Mouse (Mus musculus) testis, adult 2 months (tissue): ENCODE measurements around the gene Mtcl1. TPM values are rescaled to one million over a fixed set of nuclear protein-coding genes. Genes with fewer than 3 reads are reported as not detected.

ENCODE experiments used
- H3K27ac ChIP-seq: fragments of 200-500 bp; 2 replicates; pipeline ENCODE4 v1.5.1; 2012; ENCODE audit warnings: low read depth, low read length; ENCODE audit not compliant: control insufficient read depth, insufficient read depth
- H3K27me3 ChIP-seq: fragments of 200-500 bp; 2 replicates; pipeline ENCODE4 v1.6.1; 2012; ENCODE audit warnings: mild to moderate bottlenecking, low read length, moderate library complexity; ENCODE audit not compliant: control insufficient read depth, insufficient read depth
- H3K36me3 ChIP-seq: fragments of 200-500 bp; 2 replicates; pipeline ENCODE4 v1.6.1; 2012; ENCODE audit warnings: mild to moderate bottlenecking, low read length; ENCODE audit not compliant: control insufficient read depth, insufficient read depth
- H3K4me1 ChIP-seq: fragments of 200-500 bp; 2 replicates; pipeline ENCODE4 v1.6.1; 2012; ENCODE audit warnings: low read length; ENCODE audit not compliant: control insufficient read depth, insufficient read depth
- H3K4me3 ChIP-seq: fragments of 200-500 bp; 2 replicates; pipeline ENCODE4 v1.5.1; 2012; ENCODE audit warnings: low read depth, mild to moderate bottlenecking, low read length, moderate library complexity, mixed read lengths; ENCODE audit not compliant: control insufficient read depth
- CTCF ChIP-seq: fragments of 200-500 bp; IDR thresholded peaks from 2 replicates; pipeline ENCODE4 v1.5.1; 2012; ENCODE audit warnings: low read depth, mild to moderate bottlenecking, inconsistent platforms, low read length, moderate library complexity; ENCODE audit not compliant: control insufficient read depth, insufficient read depth, insufficient replicate concordance
- POLR2A ChIP-seq: fragments of 200-500 bp; IDR thresholded peaks from 2 replicates; pipeline ENCODE4 v1.6.1; 2012; ENCODE audit warnings: low read depth, mild to moderate bottlenecking, inconsistent platforms, low read length, moderate library complexity; ENCODE audit not compliant: control insufficient read depth
- polyA plus RNA-seq: library from polyadenylated mRNA; depleted of rRNA; stranded (reverse); fragments of >200 nt; gene quantifications from 2 replicates; pipeline ENCODE4 v1.2.3, GENCODE M21; 2012; rRNA removed

The Mtcl1 gene
- polyA plus RNA-seq, 1 experiment: 6.8 TPM

GRCm38 (mm10) chr17:66301906-66302305 is 147.6 kb downstream of the Mtcl1 start:
- TF ChIP-seq POLR2A (no peak), CTCF (no peak)
- no peaks in the 10 kb centered on the region for H3K36me3 ChIP-seq
- no peak overlapping the region for H3K27ac ChIP-seq
- no peaks in the 10 kb centered on the region for H3K27me3 ChIP-seq
- no peak overlapping the region for H3K4me3 ChIP-seq
- H3K4me1 ChIP-seq: no peaks in the 10 kb centered on the region

DNA sequence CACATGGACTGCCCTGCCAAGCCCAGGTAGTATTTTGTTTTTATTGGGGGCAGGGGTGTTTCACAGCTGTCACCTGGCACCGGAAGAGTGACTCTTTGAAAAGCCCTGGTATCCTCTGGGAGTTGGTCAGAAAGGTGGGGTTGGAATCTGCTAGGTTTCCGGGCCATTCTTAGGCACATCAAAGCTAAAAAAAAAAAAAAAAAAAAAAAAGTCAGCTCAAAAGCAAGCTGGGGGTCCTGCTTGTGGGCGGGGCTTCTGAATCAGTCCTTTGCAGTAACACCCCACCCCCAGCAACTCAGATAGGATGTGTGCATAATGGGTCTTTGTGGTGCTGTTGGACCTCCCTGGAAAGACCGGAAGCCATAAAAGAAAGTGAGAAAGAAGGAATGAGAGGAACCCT is 148.3 kb downstream of the Mtcl1 start:
- no peak overlapping the region for H3K27ac ChIP-seq
- no peak overlapping the region for H3K4me3 ChIP-seq
- no peak for TF ChIP-seq CTCF
- no peak for TF ChIP-seq POLR2A
- no peaks in the 10 kb centered on the region for H3K4me1 ChIP-seq
- H3K27me3 ChIP-seq: no peaks in the 10 kb centered on the region
- no peaks in the 10 kb centered on the region for H3K36me3 ChIP-seq

DNA sequence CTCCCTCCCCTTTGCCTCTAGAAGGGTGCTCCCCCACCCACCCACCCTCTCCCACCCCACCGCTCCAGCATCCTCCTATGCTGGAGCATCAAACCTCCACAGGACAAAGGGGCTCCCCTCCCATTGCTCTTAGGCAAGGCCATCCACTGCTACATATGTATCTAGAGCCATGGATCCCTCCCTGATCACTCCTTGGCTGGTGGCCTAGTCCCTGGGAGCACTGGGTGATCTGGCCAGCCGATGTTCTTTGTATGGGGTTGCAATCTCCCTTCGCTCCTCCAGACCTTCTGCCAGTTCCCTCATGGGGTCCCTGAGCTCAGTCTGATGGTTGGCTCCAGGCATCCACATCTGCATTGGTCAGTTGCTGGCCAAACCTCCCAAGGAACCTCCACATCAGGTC is 151.8 kb downstream of the Mtcl1 start:
- Histone ChIP-seq H3K36me3 (no peaks in the 10 kb centered on the region), H3K4me1 (no peaks in the 10 kb centered on the region), H3K4me3 (no peak overlapping the region), H3K27me3 (no peaks in the 10 kb centered on the region), H3K27ac (0 out of 2 replicates have a peak overlapping the region, but pooled peaks have one; percentile 12)
- TF ChIP-seq CTCF: no peak
- no peak for TF ChIP-seq POLR2A

DNA sequence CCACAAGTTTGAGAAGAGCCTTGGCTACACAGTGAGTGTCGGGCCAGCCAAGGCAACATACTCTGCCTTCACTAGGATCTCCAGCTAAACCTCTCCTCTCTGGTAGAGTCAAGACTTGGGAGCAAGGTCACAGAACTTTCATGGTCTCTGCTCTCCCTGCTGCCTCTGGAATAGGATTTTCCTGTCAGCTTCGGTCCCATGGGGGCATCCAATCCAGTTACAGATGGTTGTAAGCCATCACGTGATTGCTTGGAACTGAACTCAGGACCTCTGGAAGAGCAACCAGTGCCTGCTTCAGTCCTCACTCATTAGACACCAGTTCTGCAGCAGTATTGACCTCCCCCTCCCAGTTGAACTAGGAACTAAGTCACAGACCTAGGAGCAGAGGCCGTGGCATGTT is 156.0 kb downstream of the Mtcl1 start:
- H3K27me3 ChIP-seq: no peaks in the 10 kb centered on the region
- no peak overlapping the region for H3K27ac ChIP-seq
- no peak overlapping the region for H3K4me3 ChIP-seq
- TF ChIP-seq CTCF: no peak
- TF ChIP-seq POLR2A: no peak
- no peaks in the 10 kb centered on the region for H3K36me3 ChIP-seq
- H3K4me1 ChIP-seq: no peaks in the 10 kb centered on the region

DNA sequence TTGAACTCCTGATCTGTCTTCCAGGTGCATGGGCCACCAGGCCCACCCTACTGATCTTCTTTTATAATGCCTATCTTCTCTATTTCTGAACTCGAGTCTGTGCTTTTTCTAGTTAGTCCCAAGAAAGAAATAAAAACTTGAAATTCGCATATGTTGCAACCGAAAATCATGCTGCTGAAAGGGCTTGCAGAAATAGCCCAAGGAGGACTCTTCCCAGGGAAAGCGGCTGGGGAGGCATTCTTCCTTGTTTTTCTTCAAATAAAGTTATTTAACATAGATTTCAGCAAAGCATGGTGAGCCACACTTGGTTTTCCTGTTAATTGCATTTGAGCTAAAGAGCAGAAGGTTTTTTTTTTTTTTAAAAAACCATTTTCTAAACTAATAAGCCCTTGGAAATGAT is 159.7 kb downstream of the Mtcl1 start:
- no peaks in the 10 kb centered on the region for H3K4me1 ChIP-seq
- no peaks in the 10 kb centered on the region for H3K27me3 ChIP-seq
- TF ChIP-seq CTCF (no peak), POLR2A (no peak)
- no peak overlapping the region for H3K27ac ChIP-seq
- H3K36me3 ChIP-seq: no peaks in the 10 kb centered on the region
- H3K4me3 ChIP-seq: no peak overlapping the region

Other genes with a start within 250 kb of the Mtcl1 start
- gene Rab12, start 70.0 kb upstream of the Mtcl1 start, polyA plus RNA-seq: 10.0 and 11.3 TPM in 2 replicates
- not detected in 2 replicates for gene Themis3, start 144.9 kb upstream of the Mtcl1 start, polyA plus RNA-seq